Mouse (Mus musculus) liver, embryonic 14.5 days (tissue): ENCODE measurements at regions not wholly inside any gene's neighbourhood (a gene's known extent, or its start where the extent isn't known, plus 50 kb on each side); places are given as distances from the start of the nearest gene placed in this dataset.

Experiments used
- CTCF ChIP-seq: IDR thresholded peaks from 2 replicates; pipeline ENCODE4 v1.5.1; 2016; ENCODE audit warnings: antibody characterized with exemption, low read depth, control low read depth
- EP300 ChIP-seq: IDR thresholded peaks from 2 replicates; pipeline ENCODE4 v1.6.1; 2016; ENCODE audit warnings: antibody characterized with exemption, low read depth

DNA sequence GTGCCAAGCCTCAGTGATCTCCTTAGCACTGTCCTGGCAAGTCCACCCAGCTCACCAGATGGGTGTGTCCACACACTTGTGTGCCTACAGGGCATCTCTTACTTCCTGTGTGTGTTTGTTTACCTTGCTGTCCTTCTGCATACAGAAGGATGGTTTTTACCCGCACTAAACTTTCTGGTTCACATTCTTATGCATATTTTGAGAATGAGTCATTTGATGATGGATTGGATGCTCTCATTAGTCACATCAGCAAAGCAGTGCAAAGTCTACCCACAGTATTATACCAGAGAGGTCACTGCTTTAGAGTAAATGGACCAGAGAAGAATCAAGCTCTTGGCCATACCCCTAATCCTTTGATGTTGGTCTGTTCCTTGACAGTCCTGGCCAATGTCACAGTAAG is 308.5 kb upstream of the Adamts16 start:
- TF ChIP-seq CTCF, result no peak
- TF ChIP-seq EP300, result no peak
